In the genomic region with DNA sequence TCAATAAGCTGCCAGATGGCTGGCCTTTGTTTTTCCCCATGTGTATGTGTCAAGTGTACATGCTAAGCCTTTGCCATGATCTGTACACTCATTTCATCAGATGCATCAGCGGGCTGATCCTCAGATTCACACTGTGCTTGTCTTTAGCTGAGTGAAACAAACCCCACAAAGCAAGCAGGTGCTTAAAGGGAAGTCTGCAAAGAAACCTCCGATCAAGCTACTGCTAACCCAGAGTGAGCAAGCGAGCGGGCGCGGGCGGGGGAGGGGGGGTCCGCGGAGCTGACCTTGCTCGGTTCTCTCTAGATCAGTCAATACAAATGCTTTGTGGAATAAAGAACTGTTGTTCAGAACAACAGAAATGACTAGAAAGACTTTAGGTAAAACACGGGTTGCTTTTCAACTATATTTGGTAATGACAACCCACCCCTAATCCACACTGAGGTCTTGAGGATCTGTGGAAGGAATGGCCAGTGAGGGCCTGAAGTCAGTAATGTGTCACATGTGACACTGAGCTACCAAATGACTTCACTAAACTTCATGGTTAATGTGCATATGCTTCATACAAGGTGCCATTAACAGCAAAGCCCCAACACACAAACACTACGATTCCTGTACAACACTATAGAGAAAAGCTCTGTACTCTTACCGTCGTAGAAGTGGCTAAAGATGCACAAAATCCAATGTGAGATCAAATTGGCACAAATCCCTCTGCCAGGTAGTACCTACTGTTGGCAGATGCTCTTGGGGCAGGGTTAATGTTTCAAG, we compare ENCODE assay signal across 10 mouse cellular contexts.
DNase-seq lines count a peak whose midpoint lies in the region; ATAC-seq and TF ChIP-seq lines count a peak whose summit lies in the region.
"Had no signal": no experiment of that assay in that cellular context is flagged by ENCODE, and none has a peak within 500 bp of the region (broad histone marks: within the 10 kb centered on the region; RNA-seq: fewer than 3 reads in every experiment).

No protein-coding gene starts in this region.

- peaks cover 11% of the 10 kb centered on the region for H3K4me1 ChIP-seq in midbrain, embryonic 13.5 days (replicated peaks)
- H3K4me1 ChIP-seq in midbrain, postnatal 0 days (ENCODE audit: insufficient read depth, low read length): peaks cover 9% of the 10 kb centered on the region
- H3K4me1 ChIP-seq in liver, embryonic 12.5 days: peaks cover 93% of the 10 kb centered on the region

- H3K9ac ChIP-seq in midbrain, embryonic 13.5 days (replicated peaks): no peak overlapping the region
- no peak overlapping the region for H3K9ac ChIP-seq in midbrain, postnatal 0 days (replicated peaks; ENCODE audit: low read length, poor library complexity, severe bottlenecking)
- H3K9ac ChIP-seq in liver, embryonic 12.5 days: peak overlapping the region; percentile 40; the same call in 1 of the 2 replicates
- H3K9ac ChIP-seq: hindbrain, embryonic 15.5 days; limb, embryonic 12.5 days had no signal

- H3K4me3 ChIP-seq in midbrain, embryonic 13.5 days (replicated peaks): no peak overlapping the region
- no peak overlapping the region for H3K4me3 ChIP-seq in midbrain, postnatal 0 days (ENCODE audit: low read depth, low read length)
- no peak overlapping the region for H3K4me3 ChIP-seq in liver, embryonic 12.5 days
- H3K4me3 ChIP-seq: hindbrain, embryonic 15.5 days; limb, embryonic 12.5 days had no signal

- H3K27me3 ChIP-seq in midbrain, embryonic 13.5 days: no peaks in the 10 kb centered on the region
- H3K27me3 ChIP-seq in midbrain, postnatal 0 days (ENCODE audit: insufficient read depth, low read length): no peaks in the 10 kb centered on the region
- no peaks in the 10 kb centered on the region for H3K27me3 ChIP-seq in liver, embryonic 12.5 days (replicated peaks)
- H3K27me3 ChIP-seq: hindbrain, embryonic 15.5 days; limb, embryonic 12.5 days had no signal

- no peak overlapping the region for H3K4me2 ChIP-seq in midbrain, embryonic 13.5 days (replicated peaks)
- H3K4me2 ChIP-seq in midbrain, postnatal 0 days (ENCODE audit: low read depth, low read length, poor library complexity, severe bottlenecking): no peak overlapping the region
- peak overlapping the region; percentile 37; the same call in 1 of the 2 replicates for H3K4me2 ChIP-seq in liver, embryonic 12.5 days
- H3K4me2 ChIP-seq: hindbrain, embryonic 15.5 days; limb, embryonic 12.5 days had no signal

- no peaks in the 10 kb centered on the region for H3K9me3 ChIP-seq in midbrain, embryonic 13.5 days
- H3K9me3 ChIP-seq in midbrain, postnatal 0 days (ENCODE audit: low read length): no peaks in the 10 kb centered on the region
- no peaks in the 10 kb centered on the region for H3K9me3 ChIP-seq in liver, embryonic 12.5 days (replicated peaks)
- H3K9me3 ChIP-seq: hindbrain, embryonic 15.5 days; limb, embryonic 12.5 days had no signal

- peak; percentile 26; the same call in 1 of the 2 replicates for ATAC-seq in cerebellum, adult (ENCODE audit: insufficient number of reproducible peaks, low FRiP score, low TSS enrichment)
- peak; percentile 50; the same call in 1 of the 2 replicates for ATAC-seq in midbrain, embryonic 13.5 days
- no peak for ATAC-seq in midbrain, postnatal 0 days (ENCODE audit: low FRiP score)
- ATAC-seq in liver, embryonic 12.5 days: no peak

- no peak for TF ChIP-seq CTCF in midbrain, postnatal 0 days (IDR thresholded peaks at IDR 0.05)

- whole genome bisulfite sequencing in midbrain, embryonic 13.5 days: 61% methylated on average over 14 of the region's 14 CpGs
- WGBS in midbrain, postnatal 0 days: 64% methylated on average over 14 of the region's 14 CpGs
- 43% methylated on average over 14 of the region's 14 CpGs for WGBS in liver, embryonic 12.5 days (ENCODE audit: insufficient replicate concordance)

- H3K27ac ChIP-seq in midbrain, embryonic 13.5 days: no peak overlapping the region
- no peak overlapping the region for H3K27ac ChIP-seq in midbrain, postnatal 0 days (ENCODE audit: low read depth, low read length)
- peak overlapping the region; percentile 76 for H3K27ac ChIP-seq in liver, embryonic 12.5 days
- H3K27ac ChIP-seq: hindbrain, embryonic 15.5 days; limb, embryonic 12.5 days had no signal

- no peaks in the 10 kb centered on the region for H3K36me3 ChIP-seq in midbrain, embryonic 13.5 days
- no peaks in the 10 kb centered on the region for H3K36me3 ChIP-seq in midbrain, postnatal 0 days (ENCODE audit: insufficient read depth, low read length)
- H3K36me3 ChIP-seq in liver, embryonic 12.5 days: no peaks in the 10 kb centered on the region
- H3K36me3 ChIP-seq: hindbrain, embryonic 15.5 days; limb, embryonic 12.5 days had no signal

- no peak for DNase-seq in cerebellum, postnatal 36 days
- DNase-seq in midbrain, postnatal 0 days (ENCODE audit: low spot score): no peak
- DNase-seq in thymus, postnatal 25 days: peak; percentile 58
- DNase-seq in urinary bladder, postnatal 10 days (ENCODE audit: low spot score): no peak
- DNase-seq in right cerebral cortex, postnatal 4 days: no peak

Comparison
In these comparisons a context has a peak if more than half of its experiments do, and no peak if none do; other contexts are left out.
1. ATAC-seq: peak in cerebellum, adult (single experiment) and midbrain, embryonic 13.5 days (single experiment); none in midbrain, postnatal 0 days (single experiment) and liver, embryonic 12.5 days (single experiment).